Mouse (Mus musculus) liver, embryonic 16.5 days (tissue): ENCODE data around the gene Tmem97. TPM values are rescaled to one million over a fixed set of nuclear protein-coding genes. Genes with fewer than 3 reads are reported as not detected.
A peak's percentile ranks its signal among the peaks of the same experiment; 100 is the strongest.

ENCODE experiments used
- ATAC-seq: fragments of 200-750 bp; cut with Nextera tagmentation; 2 replicates; pipeline ENCODE4 v1.8.0; 2017; ENCODE audit warnings: low read depth, mild to moderate bottlenecking, moderate number of reproducible peaks, moderate library complexity
- H3K27ac ChIP-seq: fragments of 300-500 bp; sonication (generic); 2 replicates; pipeline ENCODE4 v1.5.1; 2014; ENCODE audit warnings: mild to moderate bottlenecking, low read length
- H3K27me3 ChIP-seq: fragments of 300-500 bp; sonication (generic); 2 replicates; pipeline ENCODE4 v1.6.1; 2014; ENCODE audit warnings: low read depth, low read length, mixed read lengths; ENCODE audit not compliant: control insufficient read depth, insufficient read depth
- H3K36me3 ChIP-seq: fragments of 300-500 bp; sonication (generic); 2 replicates; pipeline ENCODE4 v1.6.1; 2014; ENCODE audit warnings: mild to moderate bottlenecking; ENCODE audit not compliant: control insufficient read depth, insufficient read depth
- H3K4me1 ChIP-seq: fragments of 300-500 bp; sonication (generic); 2 replicates; pipeline ENCODE4 v1.6.1; 2014; ENCODE audit warnings: low read depth, low read length, mixed read lengths; ENCODE audit not compliant: control insufficient read depth
- H3K4me2 ChIP-seq: fragments of 300-500 bp; sonication (generic); 2 replicates; pipeline ENCODE4 v1.6.1; 2014; ENCODE audit warnings: low read depth, low read length, mixed read lengths
- H3K4me3 ChIP-seq: fragments of 300-500 bp; sonication (generic); 2 replicates; pipeline ENCODE4 v1.5.1; 2014; ENCODE audit warnings: low read depth, mild to moderate bottlenecking, low read length
- H3K9ac ChIP-seq: fragments of 300-500 bp; sonication (generic); 2 replicates; pipeline ENCODE4 v1.6.1; 2014; ENCODE audit warnings: low read depth, low read length
- H3K9me3 ChIP-seq: fragments of 300-500 bp; sonication (generic); replicated peaks from 2 replicates; pipeline ENCODE4 v1.6.1; 2016; ENCODE audit warnings: low read length; ENCODE audit not compliant: control insufficient read depth
- WGBS: fragments of 180-500 bp; shearing (Covaris S2); extraction: QIAGEN DNeasy Blood & Tissue Kit; methylation state at CpG from one replicate; pipeline ENCODE4 v1.1.7; 2014; ENCODE audit not compliant: insufficient replicate concordance; 5-methylcytosine and 5-hydroxymethylcytosine counted together
- polyA plus RNA-seq: library from polyadenylated mRNA; unstranded; fragments of >200 nt; fragmentation: Nextera tagmentation; extraction: Ambion mirVana; gene quantifications from 2 replicates; pipeline ENCODE4 v1.2.1, GENCODE M21; 2015

Tmem97 gene
- polyA plus RNA-seq, 1 experiment from 2014 or later = 110 TPM

- Histone ChIP-seq H3K36me3 (no peaks in the 10 kb centered on the region), H3K4me1 (no peaks in the 10 kb centered on the region; the same call in 1 of the 2 replicates)
These were observed 16.2 kb upstream of the Tmem97 start for GRCm38 (mm10) chr11:78566775-78567174.

GRCm38 (mm10) chr11:78560447-78560846 lies 9.9 kb upstream of the Tmem97 start:
- Histone ChIP-seq H3K4me2 (no peak overlapping the region), H3K4me1 (peaks cover 10% of the 10 kb centered on the region), H3K36me3 (no peaks in the 10 kb centered on the region), H3K9me3 (no peaks in the 10 kb centered on the region), H3K9ac (no peak overlapping the region), H3K4me3 (no peak overlapping the region), H3K27ac (no peak overlapping the region), H3K27me3 (no peaks in the 10 kb centered on the region)
- ATAC-seq = 0 out of 2 replicates have a peak, but pooled peaks have one; percentile 22
- 9% methylated on average over 4 of the region's 4 CpGs for WGBS

More at GRCm38 (mm10) chr11:78566775-78567174, 16.2 kb upstream of the Tmem97 start:
- H3K9me3 ChIP-seq = no peaks in the 10 kb centered on the region
- H3K9ac ChIP-seq = no peak overlapping the region
- peak; percentile 45; the same call in 1 of the 2 replicates for ATAC-seq
- H3K27me3 ChIP-seq = no peaks in the 10 kb centered on the region
- WGBS = 30% methylated on average over 6 of the region's 6 CpGs
- H3K4me2 ChIP-seq = no peak overlapping the region
- 0 out of 2 replicates have a peak overlapping the region, but pooled peaks have one; percentile 21 for H3K27ac ChIP-seq
- H3K4me3 ChIP-seq = no peak overlapping the region

GRCm38 (mm10) chr11:78557241-78557640 lies 6.7 kb upstream of the Tmem97 start:
- Histone ChIP-seq H3K27me3 (no peaks in the 10 kb centered on the region), H3K4me1 (peaks cover 17% of the 10 kb centered on the region), H3K27ac (no peak overlapping the region), H3K9me3 (no peaks in the 10 kb centered on the region), H3K36me3 (no peaks in the 10 kb centered on the region), H3K4me2 (no peak overlapping the region), H3K4me3 (no peak overlapping the region), H3K9ac (no peak overlapping the region)
- ATAC-seq = no peak
- 48% methylated on average over 8 of the region's 8 CpGs for WGBS

- Histone ChIP-seq H3K27me3 (no peaks in the 10 kb centered on the region), H3K4me3 (no peak overlapping the region), H3K4me1 (peaks cover 19% of the 10 kb centered on the region), H3K9me3 (no peaks in the 10 kb centered on the region), H3K9ac (no peak overlapping the region), H3K4me2 (no peak overlapping the region), H3K36me3 (no peaks in the 10 kb centered on the region), H3K27ac (peak overlapping the region; percentile 78)
- ATAC-seq = no peak
- 52% methylated on average over 4 of the region's 4 CpGs for WGBS
These were observed 5.5 kb upstream of the Tmem97 start for GRCm38 (mm10) chr11:78556070-78556469.

GRCm38 (mm10) chr11:78555623-78556022 lies 5.0 kb upstream of the Tmem97 start:
- ATAC-seq = peak; percentile 9; the same call in 1 of the 2 replicates
- Histone ChIP-seq H3K27ac (peak overlapping the region; percentile 78), H3K27me3 (no peaks in the 10 kb centered on the region), H3K4me2 (no peak overlapping the region), H3K4me3 (no peak overlapping the region), H3K9ac (peak overlapping the region; percentile 7; the same call in 1 of the 2 replicates), H3K9me3 (no peaks in the 10 kb centered on the region), H3K36me3 (no peaks in the 10 kb centered on the region), H3K4me1 (peaks cover 22% of the 10 kb centered on the region)
- 27% methylated on average over 3 of the region's 3 CpGs for WGBS

GRCm38 (mm10) chr11:78551059-78551398 lies 452 bp upstream of the Tmem97 start:
- Histone ChIP-seq H3K9ac (peak overlapping the region; percentile 47), H3K4me1 (peaks cover 28% of the 10 kb centered on the region), H3K4me2 (peak overlapping the region; percentile 96), H3K9me3 (no peaks in the 10 kb centered on the region), H3K27ac (peak overlapping the region; percentile 31; the same call in 1 of the 2 replicates), H3K36me3 (no peaks in the 10 kb centered on the region), H3K4me3 (peak overlapping the region; percentile 88), H3K27me3 (no peaks in the 10 kb centered on the region)
- no peak for ATAC-seq
- 24% methylated on average over 6 of the region's 6 CpGs for WGBS

- peak overlapping the region; percentile 88 for H3K4me3 ChIP-seq
These were observed 1.0 kb downstream of the Tmem97 start for GRCm38 (mm10) chr11:78549491-78549987.

GRCm38 (mm10) chr11:78547718-78548460 lies 2.7 kb downstream of the Tmem97 start:
- no peak overlapping the region for H3K9ac ChIP-seq

More at GRCm38 (mm10) chr11:78549491-78549987, 1.0 kb downstream of the Tmem97 start:
- H3K27ac ChIP-seq = peak overlapping the region; percentile 87
- peaks cover 15% of the 10 kb centered on the region for H3K4me1 ChIP-seq
- no peaks in the 10 kb centered on the region for H3K9me3 ChIP-seq
- ATAC-seq = no peak
- no peaks in the 10 kb centered on the region for H3K27me3 ChIP-seq
- H3K9ac ChIP-seq = peak overlapping the region; percentile 82
- no peaks in the 10 kb centered on the region for H3K36me3 ChIP-seq
- 3% methylated on average over 5 of the region's 5 CpGs for WGBS
- H3K4me2 ChIP-seq = peak overlapping the region; percentile 96

GRCm38 (mm10) chr11:78545181-78545580 lies 5.4 kb downstream of the Tmem97 start:
- ATAC-seq = no peak
- Histone ChIP-seq H3K4me3 (no peak overlapping the region), H3K27me3 (no peaks in the 10 kb centered on the region), H3K9me3 (no peaks in the 10 kb centered on the region), H3K9ac (no peak overlapping the region), H3K4me1 (peaks cover 10% of the 10 kb centered on the region), H3K36me3 (peaks cover 16% of the 10 kb centered on the region), H3K4me2 (no peak overlapping the region), H3K27ac (no peak overlapping the region)
- 33% methylated on average over 8 of the region's 8 CpGs for WGBS

More at GRCm38 (mm10) chr11:78547718-78548460, 2.7 kb downstream of the Tmem97 start:
- Histone ChIP-seq H3K36me3 (peaks cover 3% of the 10 kb centered on the region; the same call in 1 of the 2 replicates), H3K4me3 (no peak overlapping the region), H3K4me1 (peaks cover 15% of the 10 kb centered on the region), H3K27me3 (no peaks in the 10 kb centered on the region), H3K9me3 (no peaks in the 10 kb centered on the region), H3K4me2 (peak overlapping the region; percentile 96; the same call in 1 of the 2 replicates), H3K27ac (no peak overlapping the region)
- WGBS = 47% methylated on average over 2 of the region's 2 CpGs
- ATAC-seq = no peak
